Mouse (Mus musculus): Measurements from ENCODE around the gene Chchd3. TPM values are rescaled to one million over a fixed set of nuclear protein-coding genes. Genes with fewer than 3 reads are reported as not detected.

Chchd3 gene
- polyA plus RNA-seq, 1 experiment: 47.7 TPM

DNA sequence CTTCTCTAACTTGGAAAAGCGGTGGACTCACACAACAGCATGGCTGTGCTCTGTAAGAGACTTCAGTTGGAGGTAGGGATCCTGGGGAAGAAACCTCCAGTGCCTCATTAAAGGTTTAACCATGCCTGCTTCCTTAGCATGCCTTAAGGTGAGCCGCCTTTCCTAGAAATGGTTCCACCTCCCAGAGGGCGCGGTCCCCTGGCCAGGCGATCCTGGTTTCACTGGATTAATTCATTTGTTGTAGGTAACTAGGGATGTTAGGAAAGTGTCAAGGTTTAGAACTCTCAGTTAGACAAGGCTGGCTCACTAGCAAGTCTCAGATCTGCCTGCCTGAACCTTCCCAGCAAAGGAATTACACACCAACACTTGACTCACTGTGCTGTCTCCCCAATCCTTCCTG lies 273.9 kb downstream of the Chchd3 start:
- Histone ChIP-seq H3K27ac (ENCODE audit: control insufficient read depth, insufficient read depth, low read depth, low read length, poor library complexity) (no peak overlapping the region), H3K4me3 (replicated peaks; ENCODE audit: control insufficient read depth, low read depth, low read length) (no peak overlapping the region), H3K4me1 (ENCODE audit: control insufficient read depth, insufficient read depth, low read length) (no peaks in the 10 kb centered on the region; the same call in 1 of the 2 replicates)
- 92% methylated on average over 5 of the region's 5 CpGs for WGBS
- TF ChIP-seq POLR2A (IDR thresholded peaks at IDR 0.05; ENCODE audit: borderline replicate concordance, control insufficient read depth, low read depth, low read length) (no peak), CTCF (IDR thresholded peaks at IDR 0.05; ENCODE audit: control insufficient read depth, insufficient read depth, low read length) (no peak)

GRCm38 (mm10) chr6:32783102-32783501 lies 277.0 kb downstream of the Chchd3 start:
- Histone ChIP-seq H3K4me1 (ENCODE audit: control insufficient read depth, insufficient read depth, low read length) (no peaks in the 10 kb centered on the region; the same call in 1 of the 2 replicates), H3K4me3 (replicated peaks; ENCODE audit: control insufficient read depth, low read depth, low read length) (no peak overlapping the region), H3K27ac (ENCODE audit: control insufficient read depth, insufficient read depth, low read depth, low read length, poor library complexity) (no peak overlapping the region)
- TF ChIP-seq CTCF (IDR thresholded peaks at IDR 0.05; ENCODE audit: control insufficient read depth, insufficient read depth, low read length) (no peak), POLR2A (IDR thresholded peaks at IDR 0.05; ENCODE audit: borderline replicate concordance, control insufficient read depth, low read depth, low read length) (no peak)
- 18% methylated on average over 4 of the region's 4 CpGs for WGBS

DNA sequence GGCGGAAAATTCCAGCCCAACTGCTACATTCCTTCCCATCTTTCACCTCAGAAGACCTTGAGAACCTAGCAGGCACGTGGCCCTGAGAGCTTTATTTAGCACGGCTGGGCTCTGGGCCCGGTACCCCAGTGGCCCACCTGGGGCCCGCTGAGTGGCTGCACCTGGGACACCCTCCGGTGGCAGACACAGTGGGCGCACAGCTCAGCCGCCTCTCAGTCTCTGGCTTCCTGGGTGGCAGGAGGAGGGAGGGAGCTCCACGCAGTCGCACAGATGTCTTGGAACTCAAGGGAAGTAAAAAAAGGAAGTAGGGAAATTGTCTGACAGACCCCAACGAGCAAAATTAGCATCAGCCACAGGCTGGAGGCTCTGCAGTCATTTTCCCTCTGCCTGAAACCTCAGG lies 279.5 kb downstream of the Chchd3 start:
- Histone ChIP-seq H3K4me3 (replicated peaks; ENCODE audit: control insufficient read depth, low read depth, low read length) (no peak overlapping the region), H3K4me1 (ENCODE audit: control insufficient read depth, insufficient read depth, low read length) (no peaks in the 10 kb centered on the region; the same call in 1 of the 2 replicates), H3K27ac (ENCODE audit: control insufficient read depth, insufficient read depth, low read depth, low read length, poor library complexity) (no peak overlapping the region)
- WGBS: 2% methylated on average over 11 of the region's 11 CpGs
- TF ChIP-seq POLR2A (IDR thresholded peaks at IDR 0.05; ENCODE audit: borderline replicate concordance, control insufficient read depth, low read depth, low read length) (no peak), CTCF (IDR thresholded peaks at IDR 0.05; ENCODE audit: control insufficient read depth, insufficient read depth, low read length) (no peak)

GRCm38 (mm10) chr6:32776384-32776783 lies 283.7 kb downstream of the Chchd3 start:
- Histone ChIP-seq H3K4me1 (ENCODE audit: control insufficient read depth, insufficient read depth, low read length) (no peaks in the 10 kb centered on the region), H3K4me3 (replicated peaks; ENCODE audit: control insufficient read depth, low read depth, low read length) (no peak overlapping the region), H3K27ac (ENCODE audit: control insufficient read depth, insufficient read depth, low read depth, low read length, poor library complexity) (no peak overlapping the region)
- 75% methylated on average over 11 of the region's 11 CpGs for WGBS
- TF ChIP-seq POLR2A (IDR thresholded peaks at IDR 0.05; ENCODE audit: borderline replicate concordance, control insufficient read depth, low read depth, low read length) (no peak), CTCF (IDR thresholded peaks at IDR 0.05; ENCODE audit: control insufficient read depth, insufficient read depth, low read length) (no peak)

DNA sequence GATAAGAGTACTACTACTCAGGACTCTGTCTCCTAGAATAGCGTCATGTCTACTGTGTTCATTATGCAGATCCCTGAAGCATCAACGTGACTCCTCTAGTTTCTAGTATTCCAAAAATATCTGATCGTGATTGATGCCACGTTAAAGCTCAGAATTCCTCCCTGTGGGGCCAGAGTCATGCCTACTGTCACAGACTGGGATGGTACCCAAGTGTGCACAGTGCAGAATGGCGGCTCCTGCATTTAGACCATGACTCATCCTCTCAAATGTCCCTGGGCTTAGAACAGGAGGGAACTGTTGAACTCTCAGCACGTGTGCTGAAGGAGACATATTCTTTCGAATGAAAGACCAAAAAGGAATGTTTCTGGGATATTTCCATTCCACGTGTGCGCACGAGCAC lies 305.5 kb downstream of the Chchd3 start:
- TF ChIP-seq POLR2A (IDR thresholded peaks at IDR 0.05; ENCODE audit: borderline replicate concordance, control insufficient read depth, low read depth, low read length) (no peak), CTCF (IDR thresholded peaks at IDR 0.05; ENCODE audit: control insufficient read depth, insufficient read depth, low read length) (no peak)
- no peak overlapping the region for H3K27ac ChIP-seq (ENCODE audit: control insufficient read depth, insufficient read depth, low read depth, low read length, poor library complexity)
- H3K4me3 ChIP-seq (replicated peaks; ENCODE audit: control insufficient read depth, low read depth, low read length): no peak overlapping the region
- H3K4me1 ChIP-seq (ENCODE audit: control insufficient read depth, insufficient read depth, low read length): no peaks in the 10 kb centered on the region
- 81% methylated on average over 10 of the region's 10 CpGs for WGBS

GRCm38 (mm10) chr6:32749821-32750220 lies 310.2 kb downstream of the Chchd3 start:
- no peak overlapping the region for H3K27ac ChIP-seq (ENCODE audit: control insufficient read depth, insufficient read depth, low read depth, low read length, poor library complexity)
- TF ChIP-seq POLR2A (IDR thresholded peaks at IDR 0.05; ENCODE audit: borderline replicate concordance, control insufficient read depth, low read depth, low read length) (no peak), CTCF (IDR thresholded peaks at IDR 0.05; ENCODE audit: control insufficient read depth, insufficient read depth, low read length) (no peak)
- WGBS: 83% methylated on average over 1 of the region's 1 CpGs

DNA sequence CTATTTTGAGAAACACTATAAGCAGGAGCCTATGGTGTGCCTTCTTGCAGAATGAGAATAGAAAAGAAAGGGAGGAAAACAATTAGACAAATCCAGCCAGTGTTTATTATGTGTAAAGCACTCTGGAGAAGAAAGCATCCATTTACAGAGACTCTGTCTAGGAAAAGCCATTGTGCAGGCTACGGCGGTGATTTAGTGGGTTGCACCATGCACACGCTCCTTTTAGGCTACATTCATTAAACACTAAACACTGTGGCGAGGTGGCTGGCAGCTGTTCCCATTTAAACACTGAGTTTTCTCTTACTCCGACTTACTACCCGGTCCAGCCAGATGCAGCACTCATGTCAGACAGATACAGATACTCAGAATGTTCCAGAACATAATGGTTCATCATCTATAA lies 311.3 kb downstream of the Chchd3 start:
- Histone ChIP-seq H3K27ac (ENCODE audit: control insufficient read depth, insufficient read depth, low read depth, low read length, poor library complexity) (no peak overlapping the region), H3K4me1 (ENCODE audit: control insufficient read depth, insufficient read depth, low read length) (no peaks in the 10 kb centered on the region), H3K4me3 (replicated peaks; ENCODE audit: control insufficient read depth, low read depth, low read length) (no peak overlapping the region)
- WGBS: 80% methylated on average over 6 of the region's 6 CpGs
- TF ChIP-seq CTCF (IDR thresholded peaks at IDR 0.05; ENCODE audit: control insufficient read depth, insufficient read depth, low read length) (no peak), POLR2A (IDR thresholded peaks at IDR 0.05; ENCODE audit: borderline replicate concordance, control insufficient read depth, low read depth, low read length) (no peak)

More at GRCm38 (mm10) chr6:32749821-32750220, 310.2 kb downstream of the Chchd3 start:
- H3K4me3 ChIP-seq (replicated peaks; ENCODE audit: control insufficient read depth, low read depth, low read length): no peak overlapping the region
- no peaks in the 10 kb centered on the region for H3K4me1 ChIP-seq (ENCODE audit: control insufficient read depth, insufficient read depth, low read length)

DNA sequence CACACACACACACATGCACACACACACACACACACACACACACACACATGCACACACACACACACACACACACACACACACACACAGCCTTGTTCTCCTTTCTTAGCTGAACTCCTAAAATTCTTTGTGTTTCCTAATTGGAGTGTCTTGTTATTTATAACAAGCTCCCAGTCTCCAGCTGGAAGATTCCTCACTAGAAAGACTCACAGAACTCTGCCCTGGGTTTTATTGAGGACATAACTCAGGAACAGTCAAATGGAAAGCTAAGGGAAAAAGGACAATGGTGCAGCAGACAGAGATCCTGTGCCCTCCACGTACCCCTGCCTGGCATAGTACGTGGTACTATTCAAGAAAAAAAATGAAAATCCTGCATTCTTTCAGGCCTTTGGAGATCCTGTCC lies 312.7 kb downstream of the Chchd3 start:
- Histone ChIP-seq H3K4me1 (ENCODE audit: control insufficient read depth, insufficient read depth, low read length) (no peaks in the 10 kb centered on the region), H3K4me3 (replicated peaks; ENCODE audit: control insufficient read depth, low read depth, low read length) (no peak overlapping the region), H3K27ac (ENCODE audit: control insufficient read depth, insufficient read depth, low read depth, low read length, poor library complexity) (no peak overlapping the region)
- WGBS: 80% methylated on average over 2 of the region's 2 CpGs
- TF ChIP-seq CTCF (IDR thresholded peaks at IDR 0.05; ENCODE audit: control insufficient read depth, insufficient read depth, low read length): no peak
- TF ChIP-seq POLR2A (IDR thresholded peaks at IDR 0.05; ENCODE audit: borderline replicate concordance, control insufficient read depth, low read depth, low read length): no peak

Other genes starting within 250 kb of the Chchd3 start
- gene Exoc4, start 188.8 kb upstream of the Chchd3 start, polyA plus RNA-seq (2011; ENCODE audit: insufficient read depth, insufficient read length, low replicate concordance, missing spikeins): 7.8 and 13.7 TPM in 2 replicates